Mouse (Mus musculus) bone marrow, adult 2 months (tissue): Measurements from ENCODE around the gene Zdhhc19. TPM values are rescaled to one million over a fixed set of nuclear protein-coding genes. Genes with fewer than 3 reads are reported as not detected.

Source experiments
- H3K27ac ChIP-seq: fragments of 200-500 bp; 2 replicates; pipeline ENCODE4 v1.5.1; 2012; ENCODE audit warnings: low read depth, mild to moderate bottlenecking, control low read depth, inconsistent platforms, low read length; ENCODE audit not compliant: control insufficient read depth, poor library complexity, insufficient read depth
- H3K4me1 ChIP-seq: fragments of 200-500 bp; 2 replicates; pipeline ENCODE4 v1.6.1; 2011; ENCODE audit warnings: low read length; ENCODE audit not compliant: control insufficient read depth, insufficient read depth
- H3K4me3 ChIP-seq: fragments of 200-500 bp; replicated peaks from 2 replicates; pipeline ENCODE3; 2011; ENCODE audit warnings: mild to moderate bottlenecking, low read depth, low read length, control low read depth; ENCODE audit not compliant: control insufficient read depth
- CTCF ChIP-seq: fragments of 200-500 bp; IDR thresholded peaks from 2 replicates; pipeline ENCODE4 v1.5.1; 2011; ENCODE audit warnings: low read length, control low read depth; ENCODE audit not compliant: control insufficient read depth, insufficient read depth
- POLR2A ChIP-seq: fragments of 200-500 bp; IDR thresholded peaks from 2 replicates; pipeline ENCODE4 v1.6.1; 2011; ENCODE audit warnings: low read depth, mild to moderate bottlenecking, control low read depth, low read length, borderline replicate concordance; ENCODE audit not compliant: control insufficient read depth
- WGBS: fragments of 180-500 bp; shearing (Covaris S2); methylation state at CpG from one replicate; pipeline ENCODE4 v1.1.7; 2018; 5-methylcytosine and 5-hydroxymethylcytosine counted together
- polyA plus RNA-seq: library from polyadenylated mRNA; stranded (reverse); fragments of >200 nt; gene quantifications from 2 replicates; pipeline ENCODE4 v1.2.4, GENCODE M21; 2011; ENCODE audit warnings: low replicate concordance; ENCODE audit not compliant: missing spikeins, insufficient read depth, insufficient read length

Zdhhc19 gene
- polyA plus RNA-seq, 1 experiment: not detected

DNA sequence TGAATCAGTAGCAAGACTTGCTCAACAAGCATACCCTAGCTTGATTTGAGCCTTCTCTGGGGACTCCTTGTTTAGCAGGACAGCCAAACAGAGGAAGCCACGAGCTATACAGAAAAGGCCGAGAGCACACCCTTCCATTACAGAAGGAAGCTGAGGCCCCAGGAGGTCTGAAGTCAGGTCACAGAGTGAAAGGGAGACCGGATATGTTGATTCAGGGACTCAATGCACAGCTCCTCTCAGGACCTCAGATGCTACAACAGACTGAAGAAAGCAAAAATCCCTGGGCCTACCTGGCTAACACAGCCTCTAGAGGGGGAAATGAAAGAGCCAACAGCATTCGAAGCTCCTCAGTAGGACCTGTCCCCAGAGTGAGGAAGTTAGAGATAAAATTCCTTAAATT, 71.2 kb downstream of the Zdhhc19 start:
- WGBS: 32% methylated on average over 4 of the region's 4 CpGs
- TF ChIP-seq POLR2A (no peak), CTCF (no peak)
- Histone ChIP-seq H3K4me1 (no peaks in the 10 kb centered on the region; the same call in none of the 2 replicates), H3K27ac (no peak overlapping the region), H3K4me3 (no peak overlapping the region)

GRCm38 (mm10) chr16:32568401-32568800, 72.3 kb downstream of the Zdhhc19 start:
- WGBS: 75% methylated on average over 6 of the region's 6 CpGs
- H3K27ac ChIP-seq: no peak overlapping the region; the same call in 1 of the 2 replicates
- no peaks in the 10 kb centered on the region; the same call in 1 of the 2 replicates for H3K4me1 ChIP-seq
- TF ChIP-seq POLR2A (no peak), CTCF (no peak)
- no peak overlapping the region for H3K4me3 ChIP-seq

- Histone ChIP-seq H3K4me3 (no peak overlapping the region), H3K27ac (no peak overlapping the region), H3K4me1 (no peaks in the 10 kb centered on the region)
- no peak for TF ChIP-seq POLR2A
- no peak for TF ChIP-seq CTCF
- WGBS: 84% methylated on average over 3 of the region's 3 CpGs
These were observed 74.0 kb downstream of the Zdhhc19 start for GRCm38 (mm10) chr16:32570042-32570441.

GRCm38 (mm10) chr16:32572528-32572927, 76.5 kb downstream of the Zdhhc19 start:
- no peaks in the 10 kb centered on the region for H3K4me1 ChIP-seq
- H3K27ac ChIP-seq: no peak overlapping the region
- 80% methylated on average over 4 of the region's 4 CpGs for WGBS
- TF ChIP-seq POLR2A (no peak), CTCF (no peak)
- H3K4me3 ChIP-seq: no peak overlapping the region

- WGBS: 66% methylated on average over 4 of the region's 4 CpGs
- Histone ChIP-seq H3K27ac (no peak overlapping the region), H3K4me3 (no peak overlapping the region), H3K4me1 (no peaks in the 10 kb centered on the region)
- TF ChIP-seq POLR2A (no peak), CTCF (no peak)
These were observed 90.4 kb downstream of the Zdhhc19 start for GRCm38 (mm10) chr16:32586482-32586881.

DNA sequence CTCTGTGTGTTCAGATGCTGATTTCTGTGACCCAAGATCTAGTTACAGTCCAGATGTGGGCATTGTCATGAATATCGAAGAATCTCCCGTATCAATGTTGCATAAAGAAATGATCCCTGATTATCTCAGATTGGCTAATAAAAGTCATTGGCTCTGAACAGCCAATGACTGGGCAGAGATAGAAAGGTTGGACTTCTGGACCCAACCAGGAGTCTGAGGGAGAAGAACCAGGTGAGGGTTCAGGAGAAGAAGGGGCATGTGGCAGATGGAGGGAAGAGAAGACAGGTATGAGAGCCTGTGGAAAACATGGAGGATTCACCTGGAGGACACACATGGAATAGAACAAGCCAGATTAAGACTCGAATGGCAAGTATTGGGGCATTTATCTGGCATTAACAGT, 92.5 kb downstream of the Zdhhc19 start:
- 81% methylated on average over 3 of the region's 3 CpGs for WGBS
- no peak overlapping the region for H3K27ac ChIP-seq
- TF ChIP-seq CTCF: no peak
- no peak for TF ChIP-seq POLR2A
- no peaks in the 10 kb centered on the region for H3K4me1 ChIP-seq
- H3K4me3 ChIP-seq: no peak overlapping the region

- WGBS: 81% methylated on average over 8 of the region's 8 CpGs
- TF ChIP-seq CTCF (no peak), POLR2A (no peak)
- H3K27ac ChIP-seq: no peak overlapping the region
- peaks cover 3% of the 10 kb centered on the region; the same call in 1 of the 2 replicates for H3K4me1 ChIP-seq
- H3K4me3 ChIP-seq: no peak overlapping the region
These were observed 95.5 kb downstream of the Zdhhc19 start for GRCm38 (mm10) chr16:32591521-32591920.

DNA sequence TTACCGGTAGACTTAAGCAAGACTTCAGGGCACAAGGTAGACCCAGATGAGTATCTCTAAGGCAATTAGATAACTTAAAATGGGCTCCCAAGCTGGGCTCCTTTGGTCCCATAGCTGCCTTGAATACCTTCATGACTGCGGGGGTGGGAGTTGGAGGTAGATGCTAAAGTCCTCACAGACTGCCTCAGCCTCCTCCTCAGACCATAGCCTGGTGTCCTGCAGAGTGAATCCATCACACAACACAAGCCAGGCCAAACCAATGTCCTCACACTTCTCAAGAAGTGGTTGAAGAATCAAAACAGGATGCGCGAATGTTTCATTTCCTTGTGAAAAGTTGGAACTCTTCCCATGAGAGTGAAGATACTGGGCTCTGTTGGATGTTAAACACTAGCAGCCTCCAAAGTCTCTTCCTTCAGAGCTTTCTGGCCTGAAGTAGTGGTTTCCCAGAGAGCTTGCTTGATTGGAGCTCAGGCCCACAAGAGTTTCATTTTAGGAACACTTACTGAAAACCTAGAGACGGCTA, 97.3 kb downstream of the Zdhhc19 start:
- H3K4me3 ChIP-seq: no peak overlapping the region
- TF ChIP-seq POLR2A (no peak), CTCF (no peak)
- 66% methylated on average over 5 of the region's 5 CpGs for whole genome bisulfite sequencing
- peaks cover 3% of the 10 kb centered on the region; the same call in 1 of the 2 replicates for H3K4me1 ChIP-seq
- H3K27ac ChIP-seq: peak overlapping the region; percentile 12; the same call in 1 of the 2 replicates

- H3K4me3 ChIP-seq: no peak overlapping the region
- peaks cover 3% of the 10 kb centered on the region; the same call in 1 of the 2 replicates for H3K4me1 ChIP-seq
- WGBS: 32% methylated on average over 5 of the region's 5 CpGs
- TF ChIP-seq CTCF: no peak
- TF ChIP-seq POLR2A: no peak
- H3K27ac ChIP-seq: peak overlapping the region; percentile 12; the same call in 1 of the 2 replicates
These were observed 97.9 kb downstream of the Zdhhc19 start for GRCm38 (mm10) chr16:32593916-32594315.
